Mouse (Mus musculus): ENCODE results near the gene Cd200.
"Not testable (repeated sequence)": the region's sequence is repeated elsewhere in the genome, so short reads cannot be mapped to it uniquely, and the experiment has no call there.

Gene Cd200

GRCm38 (mm10) chr16:45378147-45378943 lies 30.5 kb downstream of the Cd200 start:
- in situ Hi-C loops (cut with MboI, MseI) = no loop called here

- in situ Hi-C loops (cut with MboI, MseI) = no loop called here
Observed at GRCm38 (mm10) chr16:45377332-45377731, 31.5 kb downstream of the Cd200 start.

- in situ Hi-C loops (cut with MboI, MseI) = no loop called here
Observed at GRCm38 (mm10) chr16:45376812-45377211, 32.0 kb downstream of the Cd200 start.

- in situ Hi-C loops (cut with MboI, MseI) = no loop called here
Observed at GRCm38 (mm10) chr16:45376294-45376693, 32.6 kb downstream of the Cd200 start.

GRCm38 (mm10) chr16:45375506-45376225 lies 33.2 kb downstream of the Cd200 start:
- in situ Hi-C loops (cut with MboI, MseI) = no loop called here

- in situ Hi-C loops (cut with MboI, MseI) = no loop called here
Observed at GRCm38 (mm10) chr16:45374074-45374473, 34.8 kb downstream of the Cd200 start.

- in situ Hi-C loops (cut with MboI, MseI) = no loop called here
Observed at GRCm38 (mm10) chr16:45371076-45371475, 37.8 kb downstream of the Cd200 start.

- in situ Hi-C loops (cut with MboI, MseI) = no loop called here
Observed at GRCm38 (mm10) chr16:45369285-45369965, 39.4 kb downstream of the Cd200 start.

- in situ Hi-C loops (cut with MboI, MseI) = no loop called here
Observed at GRCm38 (mm10) chr16:45366111-45366510, 42.7 kb downstream of the Cd200 start.

GRCm38 (mm10) chr16:45365353-45365752 lies 43.5 kb downstream of the Cd200 start:
- in situ Hi-C loops (cut with MboI, MseI) = no loop called here

GRCm38 (mm10) chr16:45364627-45365026 lies 44.2 kb downstream of the Cd200 start:
- in situ Hi-C loops (cut with MboI, MseI) = no loop called here

- in situ Hi-C loops (cut with MboI, MseI) = no loop called here
Observed at GRCm38 (mm10) chr16:45363480-45364045, 45.3 kb downstream of the Cd200 start.

GRCm38 (mm10) chr16:45361450-45361849 lies 47.4 kb downstream of the Cd200 start:
- in situ Hi-C loops (cut with MboI, MseI) = no loop called here

GRCm38 (mm10) chr16:45358441-45358840 lies 50.4 kb downstream of the Cd200 start:
- in situ Hi-C loops (cut with MboI, MseI) = not testable (repeated sequence)

- in situ Hi-C loops (cut with MboI, MseI) = no loop called here
Observed at GRCm38 (mm10) chr16:45357134-45357533, 51.7 kb downstream of the Cd200 start.

- in situ Hi-C loops (cut with MboI, MseI) = no loop called here
Observed at GRCm38 (mm10) chr16:45352875-45353274, 56.0 kb downstream of the Cd200 start.

GRCm38 (mm10) chr16:45350767-45351166 lies 58.1 kb downstream of the Cd200 start:
- in situ Hi-C loops (cut with MboI, MseI) = no loop called here

- in situ Hi-C loops (cut with MboI, MseI) = no loop called here
Observed at GRCm38 (mm10) chr16:45349523-45350298, 59.1 kb downstream of the Cd200 start.

- in situ Hi-C loops (cut with MboI, MseI) = not testable (repeated sequence)
Observed at GRCm38 (mm10) chr16:45348238-45348637, 60.6 kb downstream of the Cd200 start.

GRCm38 (mm10) chr16:45346930-45347387 lies 61.9 kb downstream of the Cd200 start:
- in situ Hi-C loops (cut with MboI, MseI) = no loop called here

- in situ Hi-C loops (cut with MboI, MseI) = no loop called here
Observed at GRCm38 (mm10) chr16:45346367-45346766, 62.5 kb downstream of the Cd200 start.
